Mouse (Mus musculus) heart, postnatal 36 days (tissue): ENCODE data around the gene Acvr1b. TPM values are rescaled to one million over a fixed set of nuclear protein-coding genes. Genes with fewer than 3 reads are reported as not detected.
A peak's percentile ranks its signal among the peaks of the same experiment; 100 is the strongest.

Source experiments
- DNase-seq, 2 experiments: peaks; one replicate each; pipeline ENCODE4 v3.0.0; 2021 to 2022
- intact Hi-C: fragments of 180-260 bp; cut with DNase I; formaldehyde crosslinking; loops from one replicate; pipeline ENCODE4 v1.15.1; 2025
- total RNA-seq, 2 experiments: library from RNA; stranded (reverse); gene quantifications; 2 replicates each; pipeline ENCODE4 v1.2.3; 2021

The Acvr1b gene
- total RNA-seq, 2 experiments from 2014 or later = 12.6 to 14.6 TPM

- intact Hi-C loops = loop anchor here (2.0 kb wide), 1 partner anchor 53 kb away; no protein-coding TSS in a partner anchor
- peak; percentile 95 to 97 for DNase-seq
Measured at GRCm38 (mm10) chr15:101145424-101146099, 28.3 kb upstream of the Acvr1b start.

- peak in 1 of 2 experiments; percentile 45 for DNase-seq
- intact Hi-C loops = no loop called here
Measured at GRCm38 (mm10) chr15:101146100-101146965, 27.5 kb upstream of the Acvr1b start.

- intact Hi-C loops = no loop called here
- DNase-seq = no peak
Measured at GRCm38 (mm10) chr15:101147115-101147909, 26.6 kb upstream of the Acvr1b start.

- DNase-seq = peak; percentile 37
- intact Hi-C loops = loop anchor here (2.0 kb wide), 1 partner anchor 25 kb away; no protein-coding TSS in a partner anchor
Measured at GRCm38 (mm10) chr15:101147910-101148273, 26.0 kb upstream of the Acvr1b start.

GRCm38 (mm10) chr15:101148604-101149003 is 25.3 kb upstream of the Acvr1b start:
- intact Hi-C loops = loop anchor here (2.0 kb wide), 1 partner anchor 24 kb away; no protein-coding TSS in a partner anchor
- DNase-seq = no peak

GRCm38 (mm10) chr15:101151409-101152261 is 22.2 kb upstream of the Acvr1b start:
- intact Hi-C loops = no loop called here
- DNase-seq = no peak

- no peak for DNase-seq
- intact Hi-C loops = no loop called here
Measured at GRCm38 (mm10) chr15:101154700-101155616, 18.9 kb upstream of the Acvr1b start.

GRCm38 (mm10) chr15:101160128-101160527 is 13.7 kb upstream of the Acvr1b start:
- no peak for DNase-seq
- intact Hi-C loops = no loop called here

GRCm38 (mm10) chr15:101160591-101160990 is 13.3 kb upstream of the Acvr1b start:
- no peak for DNase-seq
- intact Hi-C loops = no loop called here

- intact Hi-C loops = no loop called here
- DNase-seq = no peak
Measured at GRCm38 (mm10) chr15:101161534-101161933, 12.3 kb upstream of the Acvr1b start.

GRCm38 (mm10) chr15:101163056-101163458 is 10.8 kb upstream of the Acvr1b start:
- intact Hi-C loops = no loop called here
- DNase-seq = peak in 1 of 2 experiments; percentile 24

- DNase-seq = no peak
- intact Hi-C loops = no loop called here
Measured at GRCm38 (mm10) chr15:101163854-101164253, 10.0 kb upstream of the Acvr1b start.

- DNase-seq = no peak
- intact Hi-C loops = no loop called here
Measured at GRCm38 (mm10) chr15:101164291-101164690, 9.6 kb upstream of the Acvr1b start.

- intact Hi-C loops = no loop called here
- DNase-seq = no peak
Measured at GRCm38 (mm10) chr15:101165658-101166437, 8.0 kb upstream of the Acvr1b start.

GRCm38 (mm10) chr15:101167553-101167952 is 6.3 kb upstream of the Acvr1b start:
- no peak for DNase-seq
- intact Hi-C loops = no loop called here

- intact Hi-C loops = no loop called here
- no peak for DNase-seq
Measured at GRCm38 (mm10) chr15:101169910-101170309, 4.0 kb upstream of the Acvr1b start.

GRCm38 (mm10) chr15:101170413-101170980 is 3.4 kb upstream of the Acvr1b start:
- intact Hi-C loops = no loop called here
- no peak for DNase-seq

GRCm38 (mm10) chr15:101171272-101171671 is 2.6 kb upstream of the Acvr1b start:
- intact Hi-C loops = no loop called here

More at GRCm38 (mm10) chr15:101171272-101171671, 2.6 kb upstream of the Acvr1b start:
- DNase-seq = no peak
